ENCODE assay signal across 8 mouse cellular contexts in genomic region chr9:58204448-58205000, GRCm38 (mm10). TPM values are rescaled to one million over a fixed set of nuclear protein-coding genes. Genes with fewer than 3 reads are reported as not detected.
DNase-seq lines count a peak whose midpoint lies in the region; ATAC-seq and TF ChIP-seq lines count a peak whose summit lies in the region.

No protein-coding gene starts in this region.

- no peak for TF ChIP-seq EP300 in lung, postnatal 0 days (IDR thresholded peaks at IDR 0.05)

- H3K4me1 ChIP-seq in lung, postnatal 0 days (ENCODE audit: insufficient read depth, low read depth, low read length): no peaks in the 10 kb centered on the region

- H3K9ac ChIP-seq in lung, postnatal 0 days (replicated peaks; ENCODE audit: low read depth): no peak overlapping the region

- no peaks in the 10 kb centered on the region for H3K9me3 ChIP-seq in lung, postnatal 0 days (ENCODE audit: low read length)

- peak overlapping the region; percentile 36 for H3K4me3 ChIP-seq in lung, postnatal 0 days (ENCODE audit: low read depth, low read length)

- H3K27ac ChIP-seq in lung, postnatal 0 days (ENCODE audit: low read length): no peak overlapping the region

- 3% methylated on average over 18 of the region's 18 CpGs for WGBS in lung, postnatal 0 days

- TF ChIP-seq CTCF in lung, postnatal 0 days (IDR thresholded peaks at IDR 0.05): peak; percentile 98

- peak; percentile 93 for DNase-seq in MN1 (ENCODE audit: low spot score)
- DNase-seq in cerebellum, adult 9-10 months: peak; percentile 89
- DNase-seq in layer of hippocampus, adult 9-10 months (ENCODE audit: low spot score): peak; percentile 89
- DNase-seq in lung, postnatal 0 days (ENCODE audit: low spot score): peak; percentile 89
- DNase-seq in ovary, postnatal 10 days (ENCODE audit: low spot score): peak; percentile 92
- peak; percentile 92 for DNase-seq in thymus, postnatal 14 days

- 0 out of 2 replicates have a peak, but pooled peaks have one; percentile 22 for ATAC-seq in frontal cortex, adult (ENCODE audit: low TSS enrichment)
- ATAC-seq in hematopoietic stem cell, adult 5-6 weeks (replicated peaks in 1 of 2; ENCODE audit: insufficient read depth in 1 of 2, low FRiP score in 2 of 2, low TSS enrichment in 1 of 2, low read depth in 1 of 2, poor library complexity in 2 of 2, severe bottlenecking in 2 of 2): peak; percentile 84 to 86
- peak; percentile 86 for ATAC-seq in lung, postnatal 0 days

- peak overlapping the region; percentile 55 for H3K4me2 ChIP-seq in lung, postnatal 0 days (replicated peaks; ENCODE audit: low read depth, low read length)

- H3K27me3 ChIP-seq in lung, postnatal 0 days (replicated peaks; ENCODE audit: insufficient read depth, low read length): peaks cover 44% of the 10 kb centered on the region

- H3K36me3 ChIP-seq in lung, postnatal 0 days (ENCODE audit: insufficient read depth, low read length): no peaks in the 10 kb centered on the region

RNA-seq across cellular contexts. Expression of gene Islr2, which starts 0.4 kb away (rescaled TPM):
- total RNA-seq in hematopoietic stem cell, adult 5-6 weeks (2017): 5.5 TPM in 1 of 2 replicates, not detected in the other
- not detected in 2 replicates for polyA plus RNA-seq in lung, postnatal 0 days (2015; fragmentation: Nextera tagmentation; extraction: Ambion mirVana)

RNA-seq across cellular contexts. Expression of gene Islr, which starts 0.4 kb away (rescaled TPM):
- total RNA-seq in hematopoietic stem cell, adult 5-6 weeks (2017): 0.69 and 1.5 TPM in 2 replicates
- polyA plus RNA-seq in lung, postnatal 0 days (2015; fragmentation: Nextera tagmentation; extraction: Ambion mirVana): 21.6 and 28.5 TPM in 2 replicates

RNA-seq across cellular contexts. Expression of gene Pml, which starts 45.1 kb away (rescaled TPM):
- 24.5 and 32.5 TPM in 2 replicates for total RNA-seq in hematopoietic stem cell, adult 5-6 weeks (2017)
- 6.4 and 6.8 TPM in 2 replicates for polyA plus RNA-seq in lung, postnatal 0 days (2015; fragmentation: Nextera tagmentation; extraction: Ambion mirVana)

RNA-seq across cellular contexts. Expression of gene Stoml1, which starts 48.4 kb away (rescaled TPM):
- total RNA-seq in hematopoietic stem cell, adult 5-6 weeks (2017): 11.4 and 13.2 TPM in 2 replicates
- 30.8 and 34.3 TPM in 2 replicates for polyA plus RNA-seq in lung, postnatal 0 days (2015; fragmentation: Nextera tagmentation; extraction: Ambion mirVana)

Comparison
In these comparisons a context has a peak if more than half of its experiments do, and no peak if none do; other contexts are left out.
1. ATAC-seq: peak in every context shown above with its lines; median percentile 86 in lung, postnatal 0 days; 85 in hematopoietic stem cell, adult 5-6 weeks; 22 in frontal cortex, adult.